Mouse (Mus musculus) stomach, embryonic 15.5 days (tissue): ENCODE data around the gene Ctsc. TPM values are rescaled to one million over a fixed set of nuclear protein-coding genes. Genes with fewer than 3 reads are reported as not detected.

Source experiments
- ATAC-seq: fragments of 200-750 bp; cut with Nextera tagmentation; 2 replicates; pipeline ENCODE4 v1.8.0; 2017; ENCODE audit warnings: low read depth, moderate number of reproducible peaks, moderate TSS enrichment; ENCODE audit not compliant: insufficient read depth, low FRiP score
- H3K27ac ChIP-seq: fragments of 300-500 bp; sonication (generic); 2 replicates; pipeline ENCODE4 v1.5.1; 2015; ENCODE audit warnings: mild to moderate bottlenecking, inconsistent platforms
- H3K27me3 ChIP-seq: fragments of 300-500 bp; sonication (generic); replicated peaks from 2 replicates; pipeline ENCODE4 v1.6.1; 2015; ENCODE audit warnings: inconsistent platforms
- H3K36me3 ChIP-seq: fragments of 300-500 bp; sonication (generic); 2 replicates; pipeline ENCODE4 v1.6.1; 2015; ENCODE audit warnings: inconsistent platforms
- H3K4me1 ChIP-seq: fragments of 300-500 bp; sonication (generic); 2 replicates; pipeline ENCODE4 v1.6.1; 2015; ENCODE audit warnings: inconsistent platforms
- H3K4me2 ChIP-seq: fragments of 300-500 bp; sonication (generic); 2 replicates; pipeline ENCODE4 v1.6.1; 2015; ENCODE audit warnings: mild to moderate bottlenecking, inconsistent platforms
- H3K4me3 ChIP-seq: fragments of 300-500 bp; sonication (generic); replicated peaks from 2 replicates; pipeline ENCODE4 v1.5.1; 2015; ENCODE audit warnings: inconsistent platforms
- H3K9ac ChIP-seq: fragments of 300-500 bp; sonication (generic); 2 replicates; pipeline ENCODE4 v1.6.1; 2015; ENCODE audit warnings: inconsistent platforms
- H3K9me3 ChIP-seq: fragments of 300-500 bp; sonication (generic); 2 replicates; pipeline ENCODE4 v1.6.1; 2016; ENCODE audit warnings: inconsistent platforms
- WGBS: fragments of 180-500 bp; shearing (Covaris S2); methylation state at CpG from one replicate; pipeline ENCODE4 v1.1.7; 2015; 5-methylcytosine and 5-hydroxymethylcytosine counted together
- polyA plus RNA-seq: library from polyadenylated mRNA; unstranded; fragments of >200 nt; fragmentation: Nextera tagmentation; extraction: Ambion mirVana; gene quantifications from 2 replicates; pipeline ENCODE4 v1.2.1, GENCODE M21; 2015

Gene Ctsc
- polyA plus RNA-seq, 1 experiment from 2014 or later = 114 TPM

- 54% methylated on average over 3 of the region's 3 CpGs for WGBS
- Histone ChIP-seq H3K9me3 (no peaks in the 10 kb centered on the region), H3K9ac (no peak overlapping the region), H3K4me2 (no peak overlapping the region), H3K27ac (no peak overlapping the region), H3K27me3 (no peaks in the 10 kb centered on the region), H3K36me3 (no peaks in the 10 kb centered on the region), H3K4me1 (no peaks in the 10 kb centered on the region), H3K4me3 (no peak overlapping the region)
- no peak for ATAC-seq
Observed at GRCm38 (mm10) chr7:88306725-88307124, 28.8 kb downstream of the Ctsc start.

- H3K4me3 ChIP-seq = no peak overlapping the region
- no peaks in the 10 kb centered on the region for H3K9me3 ChIP-seq
- no peak overlapping the region for H3K27ac ChIP-seq
- H3K27me3 ChIP-seq = no peaks in the 10 kb centered on the region
- no peaks in the 10 kb centered on the region for H3K36me3 ChIP-seq
- ATAC-seq = no peak
- WGBS = 84% methylated on average over 3 of the region's 3 CpGs
- H3K9ac ChIP-seq = no peak overlapping the region
- H3K4me2 ChIP-seq = no peak overlapping the region
- H3K4me1 ChIP-seq = no peaks in the 10 kb centered on the region
Observed at GRCm38 (mm10) chr7:88310398-88311180, 32.7 kb downstream of the Ctsc start.

GRCm38 (mm10) chr7:88316408-88316807, 38.5 kb downstream of the Ctsc start:
- no peak overlapping the region for H3K4me3 ChIP-seq
- ATAC-seq = no peak
- H3K27me3 ChIP-seq = no peaks in the 10 kb centered on the region
- no peak overlapping the region for H3K4me2 ChIP-seq
- H3K9ac ChIP-seq = no peak overlapping the region
- peaks cover 4% of the 10 kb centered on the region; the same call in 1 of the 2 replicates for H3K4me1 ChIP-seq
- no peaks in the 10 kb centered on the region for H3K36me3 ChIP-seq
- H3K27ac ChIP-seq = no peak overlapping the region
- WGBS = 43% methylated on average over 3 of the region's 3 CpGs
- H3K9me3 ChIP-seq = no peaks in the 10 kb centered on the region

GRCm38 (mm10) chr7:88318474-88318873, 40.6 kb downstream of the Ctsc start:
- no peak for ATAC-seq
- 38% methylated on average over 1 of the region's 1 CpGs for WGBS
- H3K27me3 ChIP-seq = no peaks in the 10 kb centered on the region
- H3K9me3 ChIP-seq = no peaks in the 10 kb centered on the region
- no peak overlapping the region for H3K27ac ChIP-seq
- no peak overlapping the region for H3K9ac ChIP-seq
- H3K36me3 ChIP-seq = no peaks in the 10 kb centered on the region
- no peak overlapping the region for H3K4me3 ChIP-seq
- H3K4me1 ChIP-seq = peaks cover 4% of the 10 kb centered on the region; the same call in 1 of the 2 replicates
- H3K4me2 ChIP-seq = no peak overlapping the region

GRCm38 (mm10) chr7:88318904-88319303, 41.0 kb downstream of the Ctsc start:
- H3K27ac ChIP-seq = no peak overlapping the region
- no peak overlapping the region for H3K4me2 ChIP-seq
- H3K4me1 ChIP-seq = peaks cover 4% of the 10 kb centered on the region; the same call in 1 of the 2 replicates
- no peak overlapping the region for H3K4me3 ChIP-seq
- 70% methylated on average over 2 of the region's 2 CpGs for WGBS
- H3K9me3 ChIP-seq = no peaks in the 10 kb centered on the region
- no peak overlapping the region for H3K9ac ChIP-seq
- no peaks in the 10 kb centered on the region for H3K36me3 ChIP-seq
- no peaks in the 10 kb centered on the region for H3K27me3 ChIP-seq
- no peak for ATAC-seq

- Histone ChIP-seq H3K4me3 (no peak overlapping the region), H3K36me3 (no peaks in the 10 kb centered on the region), H3K4me1 (peaks cover 4% of the 10 kb centered on the region; the same call in 1 of the 2 replicates), H3K4me2 (no peak overlapping the region), H3K9ac (no peak overlapping the region), H3K27me3 (no peaks in the 10 kb centered on the region), H3K9me3 (no peaks in the 10 kb centered on the region), H3K27ac (no peak overlapping the region)
- no peak for ATAC-seq
- 77% methylated on average over 3 of the region's 3 CpGs for WGBS
Observed at GRCm38 (mm10) chr7:88319414-88320140, 41.7 kb downstream of the Ctsc start.

- Histone ChIP-seq H3K4me1 (peaks cover 4% of the 10 kb centered on the region; the same call in 1 of the 2 replicates), H3K9ac (no peak overlapping the region), H3K9me3 (no peaks in the 10 kb centered on the region), H3K27ac (peak overlapping the region; percentile 40), H3K4me2 (peak overlapping the region; percentile 16; the same call in 1 of the 2 replicates), H3K4me3 (no peak overlapping the region), H3K27me3 (no peaks in the 10 kb centered on the region), H3K36me3 (no peaks in the 10 kb centered on the region)
- peak; percentile 76; the same call in 1 of the 2 replicates for ATAC-seq
- 21% methylated on average over 12 of the region's 12 CpGs for WGBS
Observed at GRCm38 (mm10) chr7:88320628-88321336, 42.9 kb downstream of the Ctsc start.

GRCm38 (mm10) chr7:88322431-88322830, 44.5 kb downstream of the Ctsc start:
- Histone ChIP-seq H3K27ac (no peak overlapping the region), H3K9ac (no peak overlapping the region), H3K36me3 (no peaks in the 10 kb centered on the region), H3K4me3 (no peak overlapping the region), H3K27me3 (no peaks in the 10 kb centered on the region), H3K4me2 (no peak overlapping the region), H3K4me1 (peaks cover 4% of the 10 kb centered on the region; the same call in 1 of the 2 replicates), H3K9me3 (no peaks in the 10 kb centered on the region)
- no peak for ATAC-seq
- WGBS = 67% methylated on average over 2 of the region's 2 CpGs

- H3K36me3 ChIP-seq = no peaks in the 10 kb centered on the region
- H3K9me3 ChIP-seq = no peaks in the 10 kb centered on the region
- no peak for ATAC-seq
- H3K9ac ChIP-seq = no peak overlapping the region
- no peak overlapping the region for H3K4me3 ChIP-seq
- H3K27ac ChIP-seq = no peak overlapping the region
- no peaks in the 10 kb centered on the region for H3K27me3 ChIP-seq
- no peaks in the 10 kb centered on the region for H3K4me1 ChIP-seq
- no peak overlapping the region for H3K4me2 ChIP-seq
Observed at GRCm38 (mm10) chr7:88327495-88327894, 49.6 kb downstream of the Ctsc start.

GRCm38 (mm10) chr7:88343828-88344227, 65.9 kb downstream of the Ctsc start:
- Histone ChIP-seq H3K9ac (no peak overlapping the region), H3K27ac (no peak overlapping the region), H3K4me3 (no peak overlapping the region), H3K36me3 (no peaks in the 10 kb centered on the region), H3K4me2 (no peak overlapping the region), H3K4me1 (no peaks in the 10 kb centered on the region), H3K9me3 (no peaks in the 10 kb centered on the region), H3K27me3 (no peaks in the 10 kb centered on the region)
- ATAC-seq = no peak

- 76% methylated on average over 1 of the region's 1 CpGs for WGBS
- Histone ChIP-seq H3K36me3 (no peaks in the 10 kb centered on the region), H3K4me1 (no peaks in the 10 kb centered on the region), H3K27me3 (no peaks in the 10 kb centered on the region), H3K9me3 (no peaks in the 10 kb centered on the region), H3K27ac (no peak overlapping the region), H3K4me2 (no peak overlapping the region), H3K4me3 (no peak overlapping the region), H3K9ac (no peak overlapping the region)
- no peak for ATAC-seq
Observed at GRCm38 (mm10) chr7:88346035-88346434, 68.2 kb downstream of the Ctsc start.
